Mouse (Mus musculus) ES-E14 (cell line): ENCODE data around the gene Aes. TPM values are rescaled to one million over a fixed set of nuclear protein-coding genes. Genes with fewer than 3 reads are reported as not detected.

Source experiments
- DNase-seq: peaks from one replicate; pipeline ENCODE4 v3.0.0-alpha.2; 2013; ENCODE audit warnings: low read depth, low spot score
- H3K27ac ChIP-seq: 2 replicates; pipeline ENCODE4 v1.5.1; 2012; ENCODE audit warnings: low read depth, mild to moderate bottlenecking, low read length, moderate library complexity, mixed read lengths; ENCODE audit not compliant: poor library complexity, insufficient read depth, severe bottlenecking
- H3K36me3 ChIP-seq: 2 replicates; pipeline ENCODE4 v1.6.1; 2012; ENCODE audit warnings: mild to moderate bottlenecking, low read length, moderate library complexity, mixed read lengths; ENCODE audit not compliant: control insufficient read depth, poor library complexity, insufficient read depth, severe bottlenecking
- H3K4me1 ChIP-seq, 2 experiments: fragments of 150-350 bp in 1 of 2; sonication (generic) in 1 of 2; 2 replicates each; pipeline ENCODE4 v1.6.1; 2012; ENCODE audit warnings: low read length in 2 of 2, mild to moderate bottlenecking in 1 of 2, mixed read lengths in 1 of 2; ENCODE audit not compliant: control insufficient read depth in 2 of 2, insufficient read depth in 2 of 2, poor library complexity in 1 of 2
- H3K4me3 ChIP-seq, 2 experiments: fragments of 150-350 bp in 1 of 2; sonication (generic) in 1 of 2; 2 replicates each; pipeline ENCODE4 v1.5.1; 2012; ENCODE audit warnings: low read length in 2 of 2, low read depth in 1 of 2, mild to moderate bottlenecking in 1 of 2, mixed read lengths in 1 of 2; ENCODE audit not compliant: insufficient read depth in 1 of 2, poor library complexity in 1 of 2, severe bottlenecking in 1 of 2
- H3K9ac ChIP-seq: 2 replicates; pipeline ENCODE4 v1.6.1; 2012; ENCODE audit warnings: low read depth, mild to moderate bottlenecking, low read length, mixed read lengths; ENCODE audit not compliant: poor library complexity, insufficient read depth, severe bottlenecking
- H3K9me3 ChIP-seq: fragments of 150-350 bp; sonication (generic); 2 replicates; pipeline ENCODE4 v1.6.1; 2012; ENCODE audit warnings: low read depth, mild to moderate bottlenecking, low read length; ENCODE audit not compliant: control insufficient read depth, insufficient read depth
- CHD2 ChIP-seq: IDR thresholded peaks from 2 replicates; pipeline ENCODE4 v1.6.1; 2014; ENCODE audit warnings: mild to moderate bottlenecking, low read depth, low read length, inconsistent platforms
- HCFC1 ChIP-seq: IDR thresholded peaks from 2 replicates; pipeline ENCODE4 v1.6.1; 2012; ENCODE audit warnings: low read length, inconsistent platforms, borderline replicate concordance; ENCODE audit not compliant: insufficient read depth
- MAFK ChIP-seq: IDR thresholded peaks from 2 replicates; pipeline ENCODE4 v1.6.1; 2014; ENCODE audit warnings: mild to moderate bottlenecking, low read depth, low read length, inconsistent platforms; ENCODE audit not compliant: insufficient read depth
- ZC3H11A ChIP-seq: IDR thresholded peaks from 2 replicates; pipeline ENCODE4 v1.6.1; 2012; ENCODE audit warnings: low read depth, mild to moderate bottlenecking, inconsistent platforms, low read length, borderline replicate concordance
- ZNF384 ChIP-seq: IDR thresholded peaks from 2 replicates; pipeline ENCODE4 v1.6.1; 2012; ENCODE audit warnings: low read depth, low read length, inconsistent platforms
- in situ Hi-C, 2 experiments: fragments of 600-800 bp; cut with MboI; formaldehyde crosslinking; loops; one replicate each; pipeline ENCODE4 v1.15.1; 2025; ENCODE audit warnings: low sequenced_read_pairs in 2 of 2, inconsistent platforms in 1 of 2; ENCODE audit not compliant: unreplicated experiment in 2 of 2
- total RNA-seq: library from RNA; depleted of rRNA; stranded (reverse); fragments of 300-350 nt; gene quantifications from 2 replicates; pipeline ENCODE4 v1.2.3, GENCODE M21; 2012

Gene Aes
- total RNA-seq, 1 experiment = 145 TPM

DNA sequence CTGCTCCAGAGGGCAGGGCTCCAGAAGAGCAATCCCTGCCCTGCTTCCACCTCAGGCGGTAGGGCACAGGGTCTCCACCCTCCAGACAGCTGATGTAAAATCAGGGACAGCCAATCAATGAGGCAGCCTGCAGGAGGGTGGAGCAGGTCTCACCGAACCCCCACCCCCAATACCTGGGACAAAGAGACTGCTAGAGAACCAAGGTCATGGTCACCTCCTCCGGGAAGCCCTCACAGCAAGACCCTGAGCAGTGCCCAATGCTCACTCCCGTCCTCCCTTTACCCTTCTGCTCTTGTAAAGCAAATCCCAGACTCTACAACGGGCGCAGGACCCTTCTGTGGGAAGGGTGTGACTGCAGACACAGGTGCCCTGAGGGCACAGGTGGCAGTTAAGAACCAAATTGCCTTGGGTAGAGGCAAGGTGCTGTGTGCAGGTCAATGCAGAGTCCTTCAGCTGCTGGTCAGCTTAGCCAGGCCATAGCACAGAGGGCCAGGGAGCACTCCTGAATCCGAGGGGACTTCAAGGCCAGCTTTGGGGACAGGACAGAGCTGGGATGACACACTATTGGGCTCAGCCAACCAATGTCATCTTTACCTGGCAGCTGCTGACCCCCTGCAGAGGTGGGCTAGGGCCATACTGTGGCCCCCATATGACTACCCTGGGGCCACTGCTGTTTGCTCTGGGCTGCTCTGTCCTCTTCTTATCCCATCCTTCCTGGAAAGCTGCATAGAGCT lies 16.4 kb upstream of the Aes start:
- H3K4me1 ChIP-seq = peaks cover 5 to 20% of the 10 kb centered on the region in 2 experiments; a peak in 3 of 4 replicates

GRCm38 (mm10) chr10:81543633-81544032 lies 15.7 kb upstream of the Aes start:
- H3K9me3 ChIP-seq = no peaks in the 10 kb centered on the region
- peaks cover 5 to 20% of the 10 kb centered on the region in 2 experiments; a peak in 3 of 4 replicates for H3K4me1 ChIP-seq
- TF ChIP-seq MAFK = no peak
- TF ChIP-seq HCFC1 = no peak
- no peak for TF ChIP-seq CHD2
- no peak for TF ChIP-seq ZNF384
- no peak for TF ChIP-seq ZC3H11A
- peak overlapping the region; percentile 81 to 94; a peak in 1 of 4 replicates for H3K4me3 ChIP-seq
- in situ Hi-C loops = no loop called here
- H3K36me3 ChIP-seq = peaks cover 9% of the 10 kb centered on the region; the same call in 1 of the 2 replicates
- H3K9ac ChIP-seq = no peak overlapping the region
- no peak for DNase-seq
- no peak overlapping the region for H3K27ac ChIP-seq

More for the DNA sequence above, 16.4 kb upstream of the Aes start:
- Histone ChIP-seq H3K9me3 (no peaks in the 10 kb centered on the region), H3K4me3 (peak overlapping the region; percentile 24 to 94; a peak in 3 of 4 replicates), H3K27ac (no peak overlapping the region), H3K36me3 (peaks cover 9% of the 10 kb centered on the region; the same call in 1 of the 2 replicates), H3K9ac (peak overlapping the region; percentile 19; the same call in 1 of the 2 replicates)
- in situ Hi-C loops = no loop called here
- no peak for DNase-seq
- TF ChIP-seq ZC3H11A (no peak), ZNF384 (no peak), CHD2 (no peak), MAFK (no peak), HCFC1 (no peak)

DNA sequence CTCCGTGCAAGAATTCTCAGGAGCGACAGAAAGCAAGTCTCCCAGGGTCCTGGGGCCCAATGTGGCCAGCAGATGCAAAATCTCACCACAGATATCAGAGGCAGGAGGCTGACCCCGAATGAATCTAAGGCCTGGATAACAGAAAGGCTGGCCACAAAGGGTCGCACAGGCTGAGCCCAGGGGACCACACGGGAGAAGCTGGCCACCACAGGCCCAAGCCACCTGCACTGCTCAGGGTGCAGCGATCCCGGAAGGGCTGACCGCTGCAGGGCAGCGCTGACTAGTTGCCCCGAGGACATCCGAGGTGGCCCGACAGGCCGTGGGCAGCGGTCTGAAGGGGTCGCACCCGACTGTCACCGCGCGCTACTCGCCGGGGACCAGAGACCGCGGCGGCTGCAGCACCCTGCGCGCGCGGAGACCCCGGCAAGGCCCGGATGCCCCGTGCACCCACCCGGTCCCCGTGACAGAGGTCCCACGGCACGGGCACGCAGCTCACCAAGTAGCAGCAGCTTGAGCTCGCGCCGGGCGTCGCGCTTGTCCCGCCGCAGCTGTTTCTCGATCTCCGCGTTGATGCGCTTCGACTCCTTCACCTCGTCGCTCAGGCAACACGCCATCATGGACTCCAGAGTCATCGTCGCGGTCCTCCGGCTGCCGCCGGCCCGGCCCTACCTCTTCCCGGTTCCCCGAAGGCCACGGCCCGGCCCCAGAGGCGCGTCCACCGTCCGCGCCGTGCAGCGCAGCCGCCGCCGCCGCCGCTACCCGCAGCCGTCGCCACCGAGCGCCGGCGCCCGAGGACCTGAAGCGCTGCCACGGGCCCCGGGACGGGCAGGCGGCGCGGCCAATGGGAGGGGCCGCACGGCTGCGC lies 14.8 kb upstream of the Aes start:
- DNase-seq = no peak
- H3K9me3 ChIP-seq = no peaks in the 10 kb centered on the region
- H3K36me3 ChIP-seq = peaks cover 6% of the 10 kb centered on the region; the same call in 1 of the 2 replicates
- TF ChIP-seq ZC3H11A (no peak), HCFC1 (no peak), ZNF384 (no peak), MAFK (no peak), CHD2 (no peak)
- H3K4me3 ChIP-seq = peak overlapping the region; percentile 81 to 94
- H3K9ac ChIP-seq = peak overlapping the region; percentile 88
- no peak overlapping the region for H3K27ac ChIP-seq
- in situ Hi-C loops = no loop called here
- peaks cover 5 to 20% of the 10 kb centered on the region in 2 experiments; a peak in 3 of 4 replicates for H3K4me1 ChIP-seq

DNA sequence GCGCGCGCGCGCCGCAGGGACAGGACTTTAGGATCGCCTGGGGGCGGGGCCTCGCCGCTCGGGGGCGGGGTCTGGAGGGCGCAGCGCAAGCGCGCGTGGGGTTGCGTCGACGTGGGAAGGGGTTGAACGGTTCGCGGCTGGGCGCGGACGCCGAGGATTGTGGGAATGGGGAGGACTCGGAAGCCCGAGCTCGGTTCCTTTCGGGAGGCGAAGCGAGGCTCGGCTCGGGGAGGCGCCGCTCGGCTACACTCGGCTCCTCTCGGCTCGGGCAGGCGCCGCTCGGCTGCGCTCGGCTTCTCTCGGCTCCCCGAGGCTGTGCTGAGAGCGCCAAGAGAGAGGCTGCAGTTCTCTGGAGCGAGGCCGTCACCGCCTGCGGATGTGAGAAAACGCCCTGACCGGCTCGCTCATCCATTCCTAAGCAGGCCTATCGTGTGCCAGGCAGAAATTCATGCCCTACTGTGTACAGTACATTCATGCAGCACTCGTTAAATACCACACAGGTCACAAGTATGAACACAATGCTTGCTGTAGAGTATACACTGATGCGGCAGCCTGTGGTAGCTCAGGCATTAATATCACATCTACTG lies 14.0 kb upstream of the Aes start, which contains the start of gene Gna11:
Gene Gna11 (minus strand): TSS at position 30 of the 587 bp plus-strand sequence.
- no peaks in the 10 kb centered on the region for H3K9me3 ChIP-seq
- peak within 1 kb of the TSS; percentile 88 for H3K9ac ChIP-seq
- peak; percentile 79 for DNase-seq
- H3K27ac ChIP-seq = peak within 1 kb of the TSS; percentile 46; the same call in 1 of the 2 replicates
- TF ChIP-seq HCFC1 (0 out of 2 replicates have a peak, but pooled peaks have one; percentile 36), ZC3H11A (no peak)
- in situ Hi-C loops = no loop called here
- H3K4me3 ChIP-seq = peak within 1 kb of the TSS; percentile 81 to 94
- peaks cover 2% of the 10 kb centered on the region; the same call in 1 of the 2 replicates for H3K36me3 ChIP-seq
- peaks cover 5 to 20% of the 10 kb centered on the region in 2 experiments; a peak in 3 of 4 replicates for H3K4me1 ChIP-seq
